Mouse (Mus musculus) hematopoietic stem cell, adult 5-6 weeks (primary cell): Measurements from ENCODE around the gene Tmigd3. TPM values are rescaled to one million over a fixed set of nuclear protein-coding genes. Genes with fewer than 3 reads are reported as not detected.

Experiments used
- ATAC-seq, 2 experiments: fragments of 125-278 bp in 1 of 2; replicated peaks in 1 of 2; 2 replicates each; pipeline ENCODE4 v1.8.0; 2016 to 2017; ENCODE audit warnings: inconsistent platforms in 2 of 2, mild to moderate bottlenecking in 2 of 2, moderate number of reproducible peaks in 2 of 2, low read depth in 1 of 2, moderate TSS enrichment in 1 of 2; ENCODE audit not compliant: low FRiP score in 2 of 2, poor library complexity in 2 of 2, severe bottlenecking in 2 of 2, insufficient read depth in 1 of 2, low TSS enrichment in 1 of 2
- total RNA-seq: library from RNA; stranded (forward); fragments of 172-1452, 232-1000 nt; gene quantifications from 2 replicates; pipeline ENCODE4 v1.2.3, GENCODE M21; 2017

Tmigd3 gene
- total RNA-seq, 1 experiment from 2014 or later = not detected

GRCm38 (mm10) chr3:105868135-105868534 is 2.6 kb upstream of the Tmigd3 start:
- ATAC-seq = no peak

GRCm38 (mm10) chr3:105872034-105872433 is 1.3 kb downstream of the Tmigd3 start:
- ATAC-seq = no peak

GRCm38 (mm10) chr3:105872579-105872978 is 1.9 kb downstream of the Tmigd3 start:
- ATAC-seq = no peak

GRCm38 (mm10) chr3:105873451-105874445 is 3.0 kb downstream of the Tmigd3 start:
- no peak for ATAC-seq

- no peak for ATAC-seq
Observed at GRCm38 (mm10) chr3:105876022-105876421, 5.3 kb downstream of the Tmigd3 start.

- ATAC-seq = no peak
Observed at GRCm38 (mm10) chr3:105877252-105877803, 6.6 kb downstream of the Tmigd3 start.

GRCm38 (mm10) chr3:105877919-105878318 is 7.2 kb downstream of the Tmigd3 start:
- ATAC-seq = 0 out of 4 replicates have a peak, but pooled peaks of 1 of the 2 experiments have one; percentile 42

- no peak for ATAC-seq
Observed at GRCm38 (mm10) chr3:105878751-105879150, 8.0 kb downstream of the Tmigd3 start.

- no peak for ATAC-seq
Observed at GRCm38 (mm10) chr3:105880419-105880818, 9.7 kb downstream of the Tmigd3 start.

GRCm38 (mm10) chr3:105882105-105882504 is 11.4 kb downstream of the Tmigd3 start:
- ATAC-seq = no peak

- ATAC-seq = no peak
Observed at GRCm38 (mm10) chr3:105883111-105883510, 12.4 kb downstream of the Tmigd3 start.

GRCm38 (mm10) chr3:105888961-105889360 is 18.3 kb downstream of the Tmigd3 start:
- no peak for ATAC-seq

- no peak for ATAC-seq
Observed at GRCm38 (mm10) chr3:105890220-105890619, 19.5 kb downstream of the Tmigd3 start.

- no peak for ATAC-seq
Observed at GRCm38 (mm10) chr3:105891141-105891540, 20.4 kb downstream of the Tmigd3 start.

GRCm38 (mm10) chr3:105891760-105892571 is 21.3 kb downstream of the Tmigd3 start:
- ATAC-seq = peak; percentile 43 to 62

GRCm38 (mm10) chr3:105892572-105893495 is 22.1 kb downstream of the Tmigd3 start:
- ATAC-seq = peak; percentile 30; a peak in 3 of 4 replicates

GRCm38 (mm10) chr3:105893941-105894391 is 23.3 kb downstream of the Tmigd3 start:
- ATAC-seq = no peak
